Mouse (Mus musculus) liver, adult 2 months (tissue): ENCODE results near the gene Cda. TPM values are rescaled to one million over a fixed set of nuclear protein-coding genes. Genes with fewer than 3 reads are reported as not detected.

Experiments
- DNase-seq: peaks from one replicate; pipeline ENCODE4 v3.0.0-alpha.2; 2011; ENCODE audit warnings: low read depth, low spot score; ENCODE audit errors: extremely low read depth
- H3K27ac ChIP-seq: fragments of 200-500 bp; replicated peaks from 2 replicates; pipeline ENCODE4 v1.5.1; 2012; ENCODE audit warnings: low read depth, mild to moderate bottlenecking, control low read depth, inconsistent platforms, low read length; ENCODE audit not compliant: insufficient read depth
- H3K27me3 ChIP-seq: fragments of 200-500 bp; 2 replicates; pipeline ENCODE4 v1.6.1; 2012; ENCODE audit warnings: mild to moderate bottlenecking, moderate library complexity, low read length, inconsistent platforms; ENCODE audit not compliant: control insufficient read depth, insufficient read depth
- H3K36me3 ChIP-seq: fragments of 200-500 bp; 2 replicates; pipeline ENCODE4 v1.6.1; 2012; ENCODE audit warnings: low read length, inconsistent platforms; ENCODE audit not compliant: control insufficient read depth, insufficient read depth
- H3K4me1 ChIP-seq: fragments of 200-500 bp; 2 replicates; pipeline ENCODE4 v1.6.1; 2011; ENCODE audit warnings: low read length; ENCODE audit not compliant: control insufficient read depth, insufficient read depth
- H3K4me3 ChIP-seq: fragments of 200-500 bp; 2 replicates; pipeline ENCODE4 v1.5.1; 2011; ENCODE audit warnings: low read depth, mild to moderate bottlenecking, control low read depth, low read length, moderate library complexity; ENCODE audit not compliant: insufficient read depth
- H3K79me2 ChIP-seq: fragments of 200-500 bp; 2 replicates; pipeline ENCODE4 v1.6.1; 2012; ENCODE audit warnings: inconsistent platforms, mild to moderate bottlenecking, low read length, moderate library complexity; ENCODE audit not compliant: control insufficient read depth, insufficient read depth
- H3K9ac ChIP-seq: fragments of 200-500 bp; 2 replicates; pipeline ENCODE4 v1.6.1; 2012; ENCODE audit warnings: low read depth, mild to moderate bottlenecking, control low read depth, inconsistent platforms, low read length
- CTCF ChIP-seq: fragments of 200-500 bp; IDR thresholded peaks from 2 replicates; pipeline ENCODE4 v1.5.1; 2011; ENCODE audit warnings: low read depth, low read length, control low read depth
- POLR2A ChIP-seq: fragments of 200-500 bp; IDR thresholded peaks from 2 replicates; pipeline ENCODE4 v1.6.1; 2011; ENCODE audit warnings: low read length, control low read depth; ENCODE audit not compliant: insufficient read depth; ENCODE audit errors: extremely low read depth
- WGBS: fragments of 180-500 bp; shearing (Covaris S2); methylation state at CpG from one replicate; pipeline ENCODE4 v1.1.7; 2018; 5-methylcytosine and 5-hydroxymethylcytosine counted together
- polyA plus RNA-seq: library from polyadenylated mRNA; depleted of rRNA; stranded (reverse); fragments of >200 nt; gene quantifications from 2 replicates; pipeline ENCODE4 v1.2.3, GENCODE M21; 2012
- total RNA-seq: library from RNA; depleted of rRNA; stranded (reverse); fragments of >200 nt; gene quantifications from 2 replicates; pipeline ENCODE4 v1.2.3, GENCODE M21; 2014

Gene Cda
- total and polyA plus RNA-seq, 2 experiments = 4.5 to 34.1 TPM

- H3K27ac ChIP-seq = no peak overlapping the region
- H3K36me3 ChIP-seq = no peaks in the 10 kb centered on the region
- no peak overlapping the region for H3K4me3 ChIP-seq
- 49% methylated on average over 14 of the region's 14 CpGs for WGBS
- H3K27me3 ChIP-seq = no peaks in the 10 kb centered on the region
- peaks cover 3% of the 10 kb centered on the region; the same call in 1 of the 2 replicates for H3K4me1 ChIP-seq
- no peak overlapping the region for H3K9ac ChIP-seq
- no peaks in the 10 kb centered on the region for H3K79me2 ChIP-seq
- TF ChIP-seq POLR2A = no peak
- TF ChIP-seq CTCF = peak; percentile 98
- peak; percentile 73 for DNase-seq
Measured at GRCm38 (mm10) chr4:138379091-138379840, 11.5 kb upstream of the Cda start.

DNA sequence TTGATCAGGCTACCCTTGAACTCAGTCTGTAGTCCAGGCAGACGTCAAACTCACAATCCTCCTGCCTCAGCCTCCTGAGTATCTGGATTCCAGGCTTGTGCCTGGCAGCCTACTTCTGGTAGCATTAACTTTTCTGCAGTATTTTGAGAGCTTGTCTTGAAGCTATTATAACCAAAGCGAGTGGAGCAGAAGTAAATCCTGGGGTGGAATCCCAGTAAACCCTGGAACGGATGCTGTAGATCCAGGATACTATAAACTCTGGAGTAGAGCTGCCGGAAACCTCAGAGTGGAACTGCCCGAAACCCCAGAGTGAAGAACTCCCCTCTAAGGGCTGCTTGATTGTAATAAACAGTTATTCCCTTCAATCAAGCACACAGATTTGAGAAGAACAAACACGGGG, 9.7 kb upstream of the Cda start:
- H3K79me2 ChIP-seq = no peaks in the 10 kb centered on the region
- no peak overlapping the region for H3K9ac ChIP-seq
- peaks cover 3% of the 10 kb centered on the region; the same call in 1 of the 2 replicates for H3K4me1 ChIP-seq
- H3K27me3 ChIP-seq = no peaks in the 10 kb centered on the region
- 77% methylated on average over 6 of the region's 6 CpGs for WGBS
- no peak for DNase-seq
- H3K27ac ChIP-seq = no peak overlapping the region
- no peaks in the 10 kb centered on the region for H3K36me3 ChIP-seq
- no peak for TF ChIP-seq CTCF
- TF ChIP-seq POLR2A = no peak
- H3K4me3 ChIP-seq = no peak overlapping the region

- DNase-seq = no peak
- no peak overlapping the region for H3K27ac ChIP-seq
- no peaks in the 10 kb centered on the region for H3K27me3 ChIP-seq
- 84% methylated on average over 3 of the region's 3 CpGs for WGBS
- no peak overlapping the region for H3K4me3 ChIP-seq
- no peaks in the 10 kb centered on the region for H3K79me2 ChIP-seq
- no peaks in the 10 kb centered on the region for H3K36me3 ChIP-seq
- no peak overlapping the region for H3K9ac ChIP-seq
- H3K4me1 ChIP-seq = peaks cover 3% of the 10 kb centered on the region; the same call in 1 of the 2 replicates
- TF ChIP-seq POLR2A = no peak
- no peak for TF ChIP-seq CTCF
Measured at GRCm38 (mm10) chr4:138375117-138375516, 7.3 kb upstream of the Cda start.

DNA sequence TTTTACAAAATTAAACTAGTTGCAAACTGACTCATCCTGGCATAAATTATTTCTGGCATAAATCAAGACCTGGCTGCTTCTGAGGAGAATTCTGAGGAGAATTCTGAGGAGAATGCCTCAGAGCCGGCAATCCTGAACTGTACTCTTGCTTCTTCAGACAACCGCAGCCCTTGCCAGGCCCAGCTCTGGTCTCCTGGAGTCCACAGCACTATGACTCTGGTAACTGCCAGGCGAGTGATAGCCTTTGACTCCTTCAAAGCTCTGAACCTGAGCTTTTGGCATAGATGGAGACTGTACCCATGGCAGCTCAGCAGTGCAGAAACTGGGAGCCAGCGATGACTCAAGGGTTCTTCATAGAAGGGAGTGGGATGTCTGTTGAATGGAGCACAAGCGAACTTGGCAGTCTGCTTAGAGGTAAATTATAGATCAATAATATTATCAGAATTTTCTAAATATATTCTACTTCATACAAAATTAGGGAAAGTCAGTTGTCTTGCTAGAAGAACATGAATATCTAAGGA, 3.3 kb upstream of the Cda start:
- H3K27me3 ChIP-seq = no peaks in the 10 kb centered on the region
- peaks cover 16% of the 10 kb centered on the region for H3K4me1 ChIP-seq
- no peak overlapping the region for H3K27ac ChIP-seq
- TF ChIP-seq CTCF (no peak), POLR2A (no peak)
- WGBS = 50% methylated on average over 5 of the region's 5 CpGs
- no peak overlapping the region for H3K4me3 ChIP-seq
- H3K36me3 ChIP-seq = no peaks in the 10 kb centered on the region
- DNase-seq = peak; percentile 80
- H3K79me2 ChIP-seq = peaks cover 7% of the 10 kb centered on the region; the same call in 1 of the 2 replicates
- H3K9ac ChIP-seq = no peak overlapping the region

GRCm38 (mm10) chr4:138368498-138369260, 887 bp upstream of the Cda start:
- H3K36me3 ChIP-seq = no peaks in the 10 kb centered on the region
- no peak for TF ChIP-seq CTCF
- no peak for TF ChIP-seq POLR2A
- no peaks in the 10 kb centered on the region for H3K27me3 ChIP-seq
- H3K79me2 ChIP-seq = peaks cover 18% of the 10 kb centered on the region; the same call in 1 of the 2 replicates
- 69% methylated on average over 12 of the region's 12 CpGs for WGBS
- no peak for DNase-seq
- H3K9ac ChIP-seq = no peak overlapping the region
- no peak overlapping the region for H3K4me3 ChIP-seq
- H3K27ac ChIP-seq = peak overlapping the region; percentile 43
- peaks cover 22% of the 10 kb centered on the region for H3K4me1 ChIP-seq
